Mouse (Mus musculus): ENCODE measurements around the gene Smim20. TPM values are rescaled to one million over a fixed set of nuclear protein-coding genes. Genes with fewer than 3 reads are reported as not detected.

The Smim20 gene
- polyA plus RNA-seq, 1 experiment from 2014 or later: 89.1 TPM

- H3K9me3 ChIP-seq: no peaks in the 10 kb centered on the region
- ATAC-seq (ENCODE audit: borderline replicate concordance, extremely low read depth, low FRiP score, low TSS enrichment): no peak
- no peak overlapping the region for H3K27ac ChIP-seq
- 94% methylated on average over 2 of the region's 2 CpGs for WGBS
- no peaks in the 10 kb centered on the region for H3K4me1 ChIP-seq
- H3K27me3 ChIP-seq: no peaks in the 10 kb centered on the region
- no peak overlapping the region for H3K4me2 ChIP-seq
- no peak overlapping the region for H3K9ac ChIP-seq
- H3K36me3 ChIP-seq: no peaks in the 10 kb centered on the region
- H3K4me3 ChIP-seq: no peak overlapping the region
Measured at GRCm38 (mm10) chr5:53286406-53286805, 19.5 kb downstream of the Smim20 start.

- no peaks in the 10 kb centered on the region for H3K4me1 ChIP-seq
- no peaks in the 10 kb centered on the region for H3K27me3 ChIP-seq
- 36% methylated on average over 8 of the region's 9 CpGs for WGBS
- no peaks in the 10 kb centered on the region for H3K9me3 ChIP-seq
- H3K9ac ChIP-seq: no peak overlapping the region
- no peak overlapping the region for H3K4me3 ChIP-seq
- no peak overlapping the region for H3K4me2 ChIP-seq
- H3K27ac ChIP-seq: no peak overlapping the region
- no peak for ATAC-seq (ENCODE audit: borderline replicate concordance, extremely low read depth, low FRiP score, low TSS enrichment)
- no peaks in the 10 kb centered on the region for H3K36me3 ChIP-seq
Measured at GRCm38 (mm10) chr5:53289438-53289837, 22.6 kb downstream of the Smim20 start.

- H3K4me1 ChIP-seq: no peaks in the 10 kb centered on the region
- H3K4me3 ChIP-seq: no peak overlapping the region
- H3K4me2 ChIP-seq: no peak overlapping the region
- H3K27me3 ChIP-seq: no peaks in the 10 kb centered on the region
- H3K9ac ChIP-seq: no peak overlapping the region
- no peak for ATAC-seq (ENCODE audit: borderline replicate concordance, extremely low read depth, low FRiP score, low TSS enrichment)
- H3K36me3 ChIP-seq: no peaks in the 10 kb centered on the region
- H3K27ac ChIP-seq: no peak overlapping the region
- H3K9me3 ChIP-seq: no peaks in the 10 kb centered on the region
- 83% methylated on average over 5 of the region's 5 CpGs for WGBS
Measured at GRCm38 (mm10) chr5:53294627-53295026, 27.7 kb downstream of the Smim20 start.

- no peaks in the 10 kb centered on the region for H3K36me3 ChIP-seq
- 81% methylated on average over 4 of the region's 4 CpGs for WGBS
- no peaks in the 10 kb centered on the region for H3K4me1 ChIP-seq
- no peaks in the 10 kb centered on the region for H3K27me3 ChIP-seq
- no peaks in the 10 kb centered on the region for H3K9me3 ChIP-seq
- H3K4me3 ChIP-seq: no peak overlapping the region
- no peak overlapping the region for H3K9ac ChIP-seq
- ATAC-seq (ENCODE audit: borderline replicate concordance, extremely low read depth, low FRiP score, low TSS enrichment): no peak
- H3K4me2 ChIP-seq: no peak overlapping the region
- H3K27ac ChIP-seq: no peak overlapping the region
Measured at GRCm38 (mm10) chr5:53296961-53297360, 30.1 kb downstream of the Smim20 start.

- Histone ChIP-seq H3K4me3 (no peak overlapping the region), H3K9ac (no peak overlapping the region), H3K4me2 (no peak overlapping the region), H3K27me3 (no peaks in the 10 kb centered on the region), H3K27ac (no peak overlapping the region), H3K4me1 (no peaks in the 10 kb centered on the region), H3K9me3 (no peaks in the 10 kb centered on the region), H3K36me3 (no peaks in the 10 kb centered on the region)
- no peak for ATAC-seq (ENCODE audit: borderline replicate concordance, extremely low read depth, low FRiP score, low TSS enrichment)
- 49% methylated on average over 8 of the region's 8 CpGs for WGBS
Measured at GRCm38 (mm10) chr5:53301496-53301895, 34.6 kb downstream of the Smim20 start.

- no peak for ATAC-seq (ENCODE audit: borderline replicate concordance, extremely low read depth, low FRiP score, low TSS enrichment)
- Histone ChIP-seq H3K4me3 (no peak overlapping the region), H3K4me1 (no peaks in the 10 kb centered on the region), H3K4me2 (no peak overlapping the region), H3K27ac (no peak overlapping the region), H3K27me3 (no peaks in the 10 kb centered on the region), H3K9ac (no peak overlapping the region), H3K36me3 (no peaks in the 10 kb centered on the region), H3K9me3 (no peaks in the 10 kb centered on the region)
- 75% methylated on average over 10 of the region's 10 CpGs for WGBS
Measured at GRCm38 (mm10) chr5:53302895-53303670, 36.2 kb downstream of the Smim20 start.

- no peaks in the 10 kb centered on the region for H3K36me3 ChIP-seq
- H3K4me3 ChIP-seq: no peak overlapping the region
- no peak overlapping the region for H3K27ac ChIP-seq
- ATAC-seq (ENCODE audit: borderline replicate concordance, extremely low read depth, low FRiP score, low TSS enrichment): no peak
- no peaks in the 10 kb centered on the region for H3K27me3 ChIP-seq
- H3K4me1 ChIP-seq: no peaks in the 10 kb centered on the region
- no peak overlapping the region for H3K9ac ChIP-seq
- H3K9me3 ChIP-seq: no peaks in the 10 kb centered on the region
- WGBS: 90% methylated on average over 6 of the region's 6 CpGs
- H3K4me2 ChIP-seq: no peak overlapping the region
Measured at GRCm38 (mm10) chr5:53303941-53304340, 37.1 kb downstream of the Smim20 start.

- H3K27me3 ChIP-seq: no peaks in the 10 kb centered on the region
- ATAC-seq (ENCODE audit: borderline replicate concordance, extremely low read depth, low FRiP score, low TSS enrichment): no peak
- H3K4me3 ChIP-seq: no peak overlapping the region
- H3K4me2 ChIP-seq: no peak overlapping the region
- H3K9me3 ChIP-seq: no peaks in the 10 kb centered on the region
- WGBS: 50% methylated on average over 4 of the region's 4 CpGs
- no peak overlapping the region for H3K27ac ChIP-seq
- no peaks in the 10 kb centered on the region for H3K4me1 ChIP-seq
- H3K9ac ChIP-seq: no peak overlapping the region
- no peaks in the 10 kb centered on the region for H3K36me3 ChIP-seq
Measured at GRCm38 (mm10) chr5:53304936-53305335, 38.1 kb downstream of the Smim20 start.

- 93% methylated on average over 3 of the region's 3 CpGs for WGBS
- no peak overlapping the region for H3K9ac ChIP-seq
- H3K36me3 ChIP-seq: no peaks in the 10 kb centered on the region
Measured at GRCm38 (mm10) chr5:53306864-53307263, 40.0 kb downstream of the Smim20 start.

GRCm38 (mm10) chr5:53307437-53307836 is 40.6 kb downstream of the Smim20 start:
- H3K4me1 ChIP-seq: no peaks in the 10 kb centered on the region
- H3K4me2 ChIP-seq: no peak overlapping the region
- no peak overlapping the region for H3K9ac ChIP-seq
- WGBS: 71% methylated on average over 5 of the region's 5 CpGs
- no peak for ATAC-seq (ENCODE audit: borderline replicate concordance, extremely low read depth, low FRiP score, low TSS enrichment)
- no peak overlapping the region for H3K4me3 ChIP-seq
- H3K36me3 ChIP-seq: no peaks in the 10 kb centered on the region
- no peaks in the 10 kb centered on the region for H3K27me3 ChIP-seq
- H3K27ac ChIP-seq: no peak overlapping the region
- H3K9me3 ChIP-seq: no peaks in the 10 kb centered on the region

More at GRCm38 (mm10) chr5:53306864-53307263, 40.0 kb downstream of the Smim20 start:
- no peaks in the 10 kb centered on the region for H3K9me3 ChIP-seq
- ATAC-seq (ENCODE audit: borderline replicate concordance, extremely low read depth, low FRiP score, low TSS enrichment): no peak
- no peak overlapping the region for H3K4me2 ChIP-seq
- H3K4me3 ChIP-seq: no peak overlapping the region
- no peak overlapping the region for H3K27ac ChIP-seq
- no peaks in the 10 kb centered on the region for H3K27me3 ChIP-seq
- H3K4me1 ChIP-seq: no peaks in the 10 kb centered on the region

- Histone ChIP-seq H3K36me3 (no peaks in the 10 kb centered on the region), H3K4me3 (no peak overlapping the region), H3K4me2 (no peak overlapping the region), H3K9ac (no peak overlapping the region), H3K4me1 (no peaks in the 10 kb centered on the region), H3K9me3 (no peaks in the 10 kb centered on the region), H3K27me3 (no peaks in the 10 kb centered on the region), H3K27ac (no peak overlapping the region)
- ATAC-seq (ENCODE audit: borderline replicate concordance, extremely low read depth, low FRiP score, low TSS enrichment): no peak
- WGBS: 80% methylated on average over 13 of the region's 13 CpGs
Measured at GRCm38 (mm10) chr5:53314404-53315167, 47.7 kb downstream of the Smim20 start.

GRCm38 (mm10) chr5:53315829-53316228 is 48.9 kb downstream of the Smim20 start:
- 54% methylated on average over 2 of the region's 2 CpGs for WGBS
- no peak overlapping the region for H3K4me3 ChIP-seq
- H3K4me2 ChIP-seq: no peak overlapping the region
- no peak for ATAC-seq (ENCODE audit: borderline replicate concordance, extremely low read depth, low FRiP score, low TSS enrichment)
- H3K9me3 ChIP-seq: no peaks in the 10 kb centered on the region
- no peak overlapping the region for H3K9ac ChIP-seq
- no peak overlapping the region for H3K27ac ChIP-seq
- no peaks in the 10 kb centered on the region for H3K27me3 ChIP-seq
- H3K36me3 ChIP-seq: no peaks in the 10 kb centered on the region
- no peaks in the 10 kb centered on the region for H3K4me1 ChIP-seq
